Mouse (Mus musculus) midbrain, postnatal 0 days (tissue): ENCODE results near the gene Mta3. TPM values are rescaled to one million over a fixed set of nuclear protein-coding genes. Genes with fewer than 3 reads are reported as not detected.
"Not testable (repeated sequence)": the region's sequence is repeated elsewhere in the genome, so short reads cannot be mapped to it uniquely, and the experiment has no call there.

Experiments
- ATAC-seq: fragments of 200-750 bp; cut with Nextera tagmentation; 2 replicates; pipeline ENCODE4 v1.8.0; 2017; ENCODE audit warnings: moderate number of reproducible peaks, mild to moderate bottlenecking, moderate TSS enrichment, moderate library complexity; ENCODE audit not compliant: low FRiP score
- DNase-seq: peaks from one replicate; pipeline ENCODE4 v3.0.0-alpha.2; 2015; ENCODE audit warnings: low spot score
- H3K27ac ChIP-seq: fragments of 300-500 bp; sonication (generic); 2 replicates; pipeline ENCODE4 v1.5.1; 2014; ENCODE audit warnings: low read depth, mild to moderate bottlenecking, low read length, mixed read lengths
- H3K27me3 ChIP-seq: fragments of 300-500 bp; sonication (generic); 2 replicates; pipeline ENCODE4 v1.6.1; 2014; ENCODE audit warnings: low read length, control low read depth, mixed read lengths; ENCODE audit not compliant: insufficient read depth
- H3K36me3 ChIP-seq: fragments of 300-500 bp; sonication (generic); 2 replicates; pipeline ENCODE4 v1.6.1; 2014; ENCODE audit warnings: low read length, control low read depth, mixed read lengths; ENCODE audit not compliant: insufficient read depth
- H3K4me1 ChIP-seq: fragments of 300-500 bp; sonication (generic); 2 replicates; pipeline ENCODE4 v1.6.1; 2014; ENCODE audit warnings: mild to moderate bottlenecking, control low read depth, antibody characterized with exemption, low read length, mixed read lengths; ENCODE audit not compliant: insufficient read depth
- H3K4me2 ChIP-seq: fragments of 300-500 bp; sonication (generic); 2 replicates; pipeline ENCODE4 v1.6.1; 2014; ENCODE audit warnings: low read depth, mild to moderate bottlenecking, low read length, mixed read lengths; ENCODE audit not compliant: poor library complexity, severe bottlenecking
- H3K4me3 ChIP-seq: fragments of 300-500 bp; sonication (generic); 2 replicates; pipeline ENCODE4 v1.5.1; 2014; ENCODE audit warnings: low read depth, mild to moderate bottlenecking, low read length, moderate library complexity
- H3K9ac ChIP-seq: fragments of 300-500 bp; sonication (generic); replicated peaks from 2 replicates; pipeline ENCODE4 v1.6.1; 2014; ENCODE audit warnings: mild to moderate bottlenecking, low read length, moderate library complexity, mixed read lengths; ENCODE audit not compliant: poor library complexity, severe bottlenecking
- H3K9me3 ChIP-seq: fragments of 300-500 bp; sonication (generic); 2 replicates; pipeline ENCODE4 v1.6.1; 2016; ENCODE audit warnings: low read length, control low read depth
- CTCF ChIP-seq: IDR thresholded peaks from 2 replicates; pipeline ENCODE4 v1.5.1; 2016; ENCODE audit warnings: antibody characterized with exemption, mild to moderate bottlenecking
- WGBS: fragments of 180-500 bp; shearing (Covaris S2); extraction: QIAGEN DNeasy Blood & Tissue Kit; methylation state at CpG from one replicate; pipeline ENCODE4 v1.1.7; 2014; 5-methylcytosine and 5-hydroxymethylcytosine counted together
- polyA plus RNA-seq: library from polyadenylated mRNA; unstranded; fragments of >200 nt; fragmentation: Nextera tagmentation; extraction: Ambion mirVana; gene quantifications from 2 replicates; pipeline ENCODE4 v1.2.1, GENCODE M21; 2015
- total RNA-seq: library from RNA; depleted of rRNA; stranded (reverse); fragments of >200 nt; gene quantifications from 2 replicates; pipeline ENCODE4 v1.2.3, GENCODE M21; 2014

The Mta3 gene
- total and polyA plus RNA-seq, 2 experiments from 2014 or later: 28.9 to 43.6 TPM

DNA sequence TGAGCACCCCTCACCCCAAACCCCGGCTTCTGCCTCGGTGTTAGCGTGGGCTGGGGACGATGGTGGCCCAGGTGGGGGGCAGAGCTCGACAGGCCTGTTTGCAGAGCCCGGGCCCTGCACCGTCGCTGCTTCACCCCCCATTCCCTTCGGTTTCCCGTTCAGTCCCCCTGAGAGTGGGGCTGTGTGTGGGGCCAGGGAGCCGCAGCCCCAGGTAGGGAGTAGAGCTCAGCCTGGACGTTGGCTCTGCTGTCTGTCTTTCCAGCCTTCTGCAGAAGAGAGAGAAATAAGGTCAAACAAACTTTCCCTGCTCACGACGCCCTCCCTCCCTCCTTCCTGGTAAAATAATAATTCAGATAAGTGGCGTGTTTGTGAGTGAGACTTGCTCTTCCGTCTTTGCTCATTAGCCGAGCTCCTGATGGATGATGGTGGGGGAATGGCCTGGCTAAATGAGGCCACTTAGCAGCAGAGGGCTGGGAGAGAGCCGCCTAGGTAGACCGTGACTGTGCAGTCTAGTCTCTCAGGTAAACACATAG lies 697 bp downstream of the Mta3 start:
- H3K4me3 ChIP-seq: peak overlapping the region; percentile 79
- peak overlapping the region; percentile 83 for H3K27ac ChIP-seq
- no peaks in the 10 kb centered on the region for H3K27me3 ChIP-seq
- DNase-seq (peak; percentile 40), ATAC-seq (peak; percentile 68)
- peak overlapping the region; percentile 95 for H3K4me2 ChIP-seq
- WGBS: 2% methylated on average over 19 of the region's 19 CpGs
- H3K36me3 ChIP-seq: no peaks in the 10 kb centered on the region
- no peaks in the 10 kb centered on the region for H3K4me1 ChIP-seq
- H3K9ac ChIP-seq: peak overlapping the region; percentile 91
- H3K9me3 ChIP-seq: no peaks in the 10 kb centered on the region
- TF ChIP-seq CTCF: no peak

DNA sequence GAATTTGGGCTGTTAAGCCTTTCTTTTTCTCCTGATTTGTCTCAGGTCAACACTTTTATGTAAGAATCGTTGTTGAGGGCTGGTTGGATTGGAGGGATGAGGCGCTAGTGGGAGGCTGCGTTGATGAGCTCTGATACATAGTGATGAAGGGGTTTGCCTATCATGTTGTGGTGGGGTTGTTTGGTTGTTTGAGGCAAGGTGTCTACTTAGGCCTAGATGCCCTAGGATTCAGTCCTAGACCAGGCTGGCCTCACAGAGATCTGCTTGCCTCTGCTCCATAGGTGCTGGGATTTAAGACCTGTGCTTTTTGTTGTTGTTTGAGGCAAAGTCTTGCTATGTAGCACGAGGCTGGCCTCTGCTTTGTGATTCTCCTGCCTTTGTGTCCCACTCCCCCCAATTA lies 1.4 kb downstream of the Mta3 start:
- peak overlapping the region; percentile 79; the same call in 1 of the 2 replicates for H3K4me3 ChIP-seq
- no peaks in the 10 kb centered on the region for H3K4me1 ChIP-seq
- no peak for DNase-seq
- no peak for TF ChIP-seq CTCF
- H3K9me3 ChIP-seq: no peaks in the 10 kb centered on the region
- 78% methylated on average over 4 of the region's 4 CpGs for WGBS
- no peak overlapping the region for H3K9ac ChIP-seq
- peak overlapping the region; percentile 95 for H3K4me2 ChIP-seq
- no peak overlapping the region for H3K27ac ChIP-seq
- H3K27me3 ChIP-seq: no peaks in the 10 kb centered on the region
- no peak for ATAC-seq
- no peaks in the 10 kb centered on the region for H3K36me3 ChIP-seq

DNA sequence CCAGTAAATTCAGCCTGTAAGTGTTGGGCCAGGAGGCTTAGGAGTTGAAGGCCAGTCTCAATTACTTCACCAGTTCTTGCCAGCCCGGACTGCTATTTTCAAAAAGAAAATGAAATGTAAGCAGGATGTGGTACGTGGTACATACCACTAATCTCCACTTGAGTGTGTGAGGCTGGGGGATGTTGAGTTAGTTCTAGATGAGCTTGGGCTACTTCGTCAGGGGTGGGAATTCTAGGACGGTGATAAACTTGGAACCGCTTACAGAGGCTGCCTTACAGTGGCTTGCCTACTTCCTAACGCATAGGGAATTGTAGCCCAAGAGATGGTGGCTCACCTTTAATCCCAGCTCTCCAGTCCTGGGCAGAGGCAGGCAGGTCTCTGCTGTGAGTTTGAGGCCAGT lies 1.9 kb downstream of the Mta3 start:
- no peak overlapping the region for H3K9ac ChIP-seq
- WGBS: 95% methylated on average over 6 of the region's 6 CpGs

DNA sequence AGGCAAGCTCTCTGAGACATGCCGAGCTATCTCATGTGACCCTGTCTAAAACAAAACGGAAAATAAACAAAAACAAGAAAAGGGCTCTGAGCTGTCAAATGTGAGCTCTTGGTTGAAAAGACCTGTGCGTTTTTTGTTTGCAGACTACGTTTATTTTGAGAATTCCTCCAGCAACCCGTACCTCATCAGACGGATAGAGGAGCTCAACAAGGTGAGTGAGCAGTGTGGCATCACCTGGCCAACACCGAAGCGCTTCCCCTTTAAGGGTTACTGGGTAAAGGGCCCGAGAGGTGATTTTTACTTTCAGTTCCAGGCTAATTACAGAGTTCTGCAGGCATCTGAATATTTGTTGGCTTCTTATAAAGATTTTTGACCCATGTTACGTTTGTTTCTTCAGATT lies 2.3 kb downstream of the Mta3 start:
- no peaks in the 10 kb centered on the region for H3K27me3 ChIP-seq
- ATAC-seq: no peak
- no peak overlapping the region for H3K4me3 ChIP-seq

More for the DNA sequence above, 1.9 kb downstream of the Mta3 start:
- Histone ChIP-seq H3K36me3 (no peaks in the 10 kb centered on the region), H3K4me3 (no peak overlapping the region), H3K4me1 (no peaks in the 10 kb centered on the region), H3K4me2 (no peak overlapping the region), H3K27ac (no peak overlapping the region), H3K9me3 (no peaks in the 10 kb centered on the region), H3K27me3 (no peaks in the 10 kb centered on the region)
- TF ChIP-seq CTCF: no peak
- DNase-seq (no peak), ATAC-seq (no peak)

DNA sequence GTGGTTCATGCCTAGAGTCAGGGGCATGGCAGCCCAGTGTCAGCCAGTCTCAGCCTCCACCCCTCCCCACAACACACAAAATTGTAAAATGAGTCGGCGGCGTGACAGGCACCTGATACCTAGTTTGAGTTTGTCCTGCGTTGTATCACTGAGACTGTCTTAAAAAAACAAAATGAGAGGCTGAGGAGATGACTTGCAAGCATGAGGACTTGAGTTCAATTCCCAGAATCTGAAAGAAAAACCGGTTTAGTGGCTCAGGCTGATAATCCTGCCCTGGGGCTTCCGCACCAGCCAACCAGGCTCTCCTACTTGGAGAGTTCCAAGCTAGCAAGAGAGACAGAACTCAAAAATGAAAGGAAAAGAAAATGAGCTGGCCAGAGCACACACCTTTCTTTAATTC lies 2.9 kb downstream of the Mta3 start:
- H3K4me1 ChIP-seq: no peaks in the 10 kb centered on the region
- DNase-seq: no peak
- no peaks in the 10 kb centered on the region for H3K36me3 ChIP-seq
- no peak for ATAC-seq
- no peak overlapping the region for H3K27ac ChIP-seq
- H3K4me3 ChIP-seq: no peak overlapping the region
- H3K9ac ChIP-seq: no peak overlapping the region
- no peaks in the 10 kb centered on the region for H3K9me3 ChIP-seq
- H3K4me2 ChIP-seq: no peak overlapping the region
- no peak for TF ChIP-seq CTCF
- 92% methylated on average over 6 of the region's 6 CpGs for WGBS
- H3K27me3 ChIP-seq: no peaks in the 10 kb centered on the region

More for the DNA sequence above, 2.3 kb downstream of the Mta3 start:
- no peak overlapping the region for H3K4me2 ChIP-seq
- WGBS: 91% methylated on average over 10 of the region's 10 CpGs
- no peak overlapping the region for H3K27ac ChIP-seq
- TF ChIP-seq CTCF: no peak
- no peaks in the 10 kb centered on the region for H3K4me1 ChIP-seq
- no peaks in the 10 kb centered on the region for H3K9me3 ChIP-seq
- no peak overlapping the region for H3K9ac ChIP-seq
- no peak for DNase-seq
- H3K36me3 ChIP-seq: no peaks in the 10 kb centered on the region

DNA sequence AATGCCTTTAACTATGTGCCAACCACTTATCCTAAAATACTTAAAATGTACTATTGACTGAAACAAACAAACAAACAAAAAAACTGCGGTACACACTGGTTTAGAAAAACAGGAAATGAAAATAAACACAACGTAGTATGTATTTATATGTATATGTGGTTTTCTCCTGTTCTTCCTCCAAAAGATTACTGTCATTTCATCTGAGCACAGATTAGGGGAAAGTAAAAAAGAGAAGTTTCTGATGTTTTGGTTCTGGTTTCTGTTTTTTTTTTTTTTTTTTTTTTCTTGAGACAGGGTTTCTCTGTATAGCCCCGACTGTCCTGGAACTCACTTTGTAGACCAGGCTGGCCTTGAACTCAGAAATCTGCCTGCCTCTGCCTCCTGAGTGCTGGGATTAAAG lies 3.6 kb downstream of the Mta3 start:
- H3K4me1 ChIP-seq, H3K36me3 ChIP-seq, H3K9me3 ChIP-seq, DNase-seq, ATAC-seq, H3K27ac ChIP-seq, H3K4me2 ChIP-seq, H3K27me3 ChIP-seq, H3K4me3 ChIP-seq, H3K9ac ChIP-seq: not testable (repeated sequence)
- 87% methylated on average over 3 of the region's 3 CpGs for WGBS
